Mouse (Mus musculus) olfactory bulb, adult 2 months (tissue): Measurements from ENCODE around the gene B3glct.

Experiments used
- CTCF ChIP-seq: fragments of 200-500 bp; IDR thresholded peaks from 2 replicates; pipeline ENCODE4 v1.5.1; 2012; ENCODE audit warnings: low read depth, mild to moderate bottlenecking, low read length, moderate library complexity; ENCODE audit not compliant: insufficient read depth
- POLR2A ChIP-seq: fragments of 200-500 bp; IDR thresholded peaks from 2 replicates; pipeline ENCODE4 v1.6.1; 2012; ENCODE audit warnings: mild to moderate bottlenecking, low read depth, low read length, moderate library complexity; ENCODE audit not compliant: insufficient read depth

DNA sequence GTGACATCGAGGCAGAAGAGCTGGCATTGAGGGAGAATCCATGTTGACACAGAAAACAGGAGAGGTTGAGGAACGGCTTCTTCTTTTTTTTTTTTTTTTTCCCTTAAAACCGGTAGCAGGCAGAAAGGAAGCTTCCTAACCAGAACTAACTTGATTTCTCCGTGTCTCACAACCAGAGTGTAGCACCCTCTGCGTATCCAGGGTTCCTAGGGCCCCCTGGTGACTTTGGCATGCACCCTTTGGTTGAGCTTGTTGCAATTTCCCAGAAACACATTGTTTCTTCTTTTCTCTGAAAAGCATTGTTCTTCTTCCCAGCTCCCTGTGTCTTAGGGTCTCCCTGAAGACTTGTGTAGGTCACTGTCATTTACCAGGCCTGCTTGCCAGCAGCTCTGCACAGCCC lies 73.8 kb downstream of the B3glct start:
- TF ChIP-seq CTCF: no peak
- no peak for TF ChIP-seq POLR2A
